Mouse (Mus musculus) heart, adult 2 months (tissue): ENCODE data around the gene Odf3l1.

Source experiments
- CTCF ChIP-seq: fragments of 200-600 bp; IDR thresholded peaks from 2 replicates; pipeline ENCODE4 v1.8.1; 2022; ENCODE audit warnings: antibody characterized with exemption, mild to moderate bottlenecking, moderate library complexity
- POLR2A ChIP-seq: fragments of 200-500 bp; IDR thresholded peaks from 2 replicates; pipeline ENCODE4 v1.6.1; 2011; ENCODE audit warnings: mild to moderate bottlenecking, low read depth, low read length, control low read depth; ENCODE audit not compliant: insufficient read depth

DNA sequence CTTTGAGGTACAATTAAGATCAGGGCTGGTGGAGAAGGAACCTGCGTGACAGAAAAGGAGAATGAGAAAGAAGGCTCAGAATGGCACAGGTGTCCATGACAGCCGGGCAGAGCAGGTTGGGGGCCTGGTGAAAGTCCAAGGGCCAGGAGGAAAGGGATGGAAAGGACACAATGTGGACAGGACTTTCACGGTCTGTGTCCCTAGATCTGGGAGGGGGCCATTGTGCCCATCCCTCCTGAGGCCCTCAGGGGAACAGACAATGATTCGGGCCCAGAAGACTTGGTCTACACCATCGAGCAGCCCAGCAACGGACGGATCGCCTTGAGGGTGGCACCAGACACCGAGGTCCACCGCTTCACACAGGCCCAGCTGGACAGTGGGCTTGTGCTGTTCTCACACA lies 27.6 kb upstream of the Odf3l1 start:
- no peak for TF ChIP-seq POLR2A
- TF ChIP-seq CTCF = no peak
